Mouse (Mus musculus): ENCODE data around the gene Prrx1.

Prrx1 gene

GRCm38 (mm10) chr1:163311861-163312811 is 1.4 kb downstream of the Prrx1 start:
- DNase-seq (ENCODE audit: low read depth, low spot score): no peak

GRCm38 (mm10) chr1:163311006-163311836 is 2.3 kb downstream of the Prrx1 start:
- DNase-seq (ENCODE audit: low read depth, low spot score): no peak

GRCm38 (mm10) chr1:163310023-163310754 is 3.3 kb downstream of the Prrx1 start:
- no peak for DNase-seq (ENCODE audit: low read depth, low spot score)

GRCm38 (mm10) chr1:163309466-163309865 is 4.0 kb downstream of the Prrx1 start:
- no peak for DNase-seq (ENCODE audit: low read depth, low spot score)

GRCm38 (mm10) chr1:163308631-163309030 is 4.9 kb downstream of the Prrx1 start:
- no peak for DNase-seq (ENCODE audit: low read depth, low spot score)

GRCm38 (mm10) chr1:163307706-163308105 is 5.8 kb downstream of the Prrx1 start:
- no peak for DNase-seq (ENCODE audit: low read depth, low spot score)

GRCm38 (mm10) chr1:163305956-163306355 is 7.6 kb downstream of the Prrx1 start:
- DNase-seq (ENCODE audit: low read depth, low spot score): no peak

- DNase-seq (ENCODE audit: low read depth, low spot score): no peak
These were observed 8.7 kb downstream of the Prrx1 start for GRCm38 (mm10) chr1:163304837-163305236.

GRCm38 (mm10) chr1:163302292-163302691 is 11.2 kb downstream of the Prrx1 start:
- no peak for DNase-seq (ENCODE audit: low read depth, low spot score)

- no peak for DNase-seq (ENCODE audit: low read depth, low spot score)
These were observed 20.4 kb downstream of the Prrx1 start for GRCm38 (mm10) chr1:163293152-163293551.

- peak; percentile 10 for DNase-seq (ENCODE audit: low read depth, low spot score)
These were observed 21.6 kb downstream of the Prrx1 start for GRCm38 (mm10) chr1:163291925-163292324.

- no peak for DNase-seq (ENCODE audit: low read depth, low spot score)
These were observed 24.4 kb downstream of the Prrx1 start for GRCm38 (mm10) chr1:163289131-163289530.

- no peak for DNase-seq (ENCODE audit: low read depth, low spot score)
These were observed 28.0 kb downstream of the Prrx1 start for GRCm38 (mm10) chr1:163285539-163285938.

GRCm38 (mm10) chr1:163285136-163285535 is 28.4 kb downstream of the Prrx1 start:
- DNase-seq (ENCODE audit: low read depth, low spot score): no peak

GRCm38 (mm10) chr1:163283980-163284635 is 29.4 kb downstream of the Prrx1 start:
- DNase-seq (ENCODE audit: low read depth, low spot score): peak; percentile 25

- no peak for DNase-seq (ENCODE audit: low read depth, low spot score)
These were observed 31.9 kb downstream of the Prrx1 start for GRCm38 (mm10) chr1:163281450-163282198.

- DNase-seq (ENCODE audit: low read depth, low spot score): no peak
These were observed 32.7 kb downstream of the Prrx1 start for GRCm38 (mm10) chr1:163280842-163281122.

- no peak for DNase-seq (ENCODE audit: low read depth, low spot score)
These were observed 33.2 kb downstream of the Prrx1 start for GRCm38 (mm10) chr1:163280097-163280841.

GRCm38 (mm10) chr1:163277069-163277468 is 36.4 kb downstream of the Prrx1 start:
- no peak for DNase-seq (ENCODE audit: low read depth, low spot score)

- DNase-seq (ENCODE audit: low read depth, low spot score): no peak
These were observed 38.6 kb downstream of the Prrx1 start for GRCm38 (mm10) chr1:163274919-163275318.
